Mouse (Mus musculus): ENCODE results near the gene Umodl1. TPM values are rescaled to one million over a fixed set of nuclear protein-coding genes. Genes with fewer than 3 reads are reported as not detected.

The Umodl1 gene
- polyA plus RNA-seq, 1 experiment from 2014 or later = 0.14 TPM

- no peak overlapping the region for H3K4me3 ChIP-seq (ENCODE audit: low read length)
- no peaks in the 10 kb centered on the region for H3K9me3 ChIP-seq (ENCODE audit: low read length)
- no peaks in the 10 kb centered on the region for H3K27me3 ChIP-seq (ENCODE audit: insufficient read depth, low read length)
- H3K36me3 ChIP-seq (ENCODE audit: insufficient read depth, low read length) = no peaks in the 10 kb centered on the region
- H3K27ac ChIP-seq (ENCODE audit: low read length) = no peak overlapping the region
- H3K4me2 ChIP-seq (replicated peaks; ENCODE audit: low read depth, low read length) = no peak overlapping the region
- ATAC-seq (ENCODE audit: low FRiP score, low TSS enrichment) = no peak
- H3K9ac ChIP-seq (replicated peaks; ENCODE audit: low read length) = no peak overlapping the region
- 46% methylated on average over 9 of the region's 9 CpGs for WGBS
- no peaks in the 10 kb centered on the region for H3K4me1 ChIP-seq (ENCODE audit: insufficient read depth, low read length)
Measured at GRCm38 (mm10) chr17:30938554-30938953, 15.9 kb upstream of the Umodl1 start.

- WGBS = 48% methylated on average over 1 of the region's 1 CpGs
- no peak for ATAC-seq (ENCODE audit: low FRiP score, low TSS enrichment)
Measured at GRCm38 (mm10) chr17:30948382-30948781, 6.1 kb upstream of the Umodl1 start.

GRCm38 (mm10) chr17:30950780-30951179 lies 3.7 kb upstream of the Umodl1 start:
- Histone ChIP-seq H3K27me3 (ENCODE audit: insufficient read depth, low read length) (no peaks in the 10 kb centered on the region), H3K4me1 (ENCODE audit: insufficient read depth, low read length) (no peaks in the 10 kb centered on the region), H3K4me3 (ENCODE audit: low read length) (no peak overlapping the region), H3K27ac (ENCODE audit: low read length) (no peak overlapping the region), H3K4me2 (replicated peaks; ENCODE audit: low read depth, low read length) (no peak overlapping the region), H3K9me3 (ENCODE audit: low read length) (no peaks in the 10 kb centered on the region), H3K9ac (replicated peaks; ENCODE audit: low read length) (no peak overlapping the region), H3K36me3 (ENCODE audit: insufficient read depth, low read length) (no peaks in the 10 kb centered on the region)
- WGBS = 2% methylated on average over 7 of the region's 7 CpGs
- no peak for ATAC-seq (ENCODE audit: low FRiP score, low TSS enrichment)

More at GRCm38 (mm10) chr17:30948382-30948781, 6.1 kb upstream of the Umodl1 start:
- Histone ChIP-seq H3K4me3 (ENCODE audit: low read length) (no peak overlapping the region), H3K4me2 (replicated peaks; ENCODE audit: low read depth, low read length) (no peak overlapping the region), H3K4me1 (ENCODE audit: insufficient read depth, low read length) (no peaks in the 10 kb centered on the region), H3K36me3 (ENCODE audit: insufficient read depth, low read length) (no peaks in the 10 kb centered on the region), H3K27ac (ENCODE audit: low read length) (no peak overlapping the region), H3K9ac (replicated peaks; ENCODE audit: low read length) (no peak overlapping the region), H3K27me3 (ENCODE audit: insufficient read depth, low read length) (no peaks in the 10 kb centered on the region), H3K9me3 (ENCODE audit: low read length) (no peaks in the 10 kb centered on the region)

GRCm38 (mm10) chr17:30951600-30951999 lies 2.8 kb upstream of the Umodl1 start:
- no peak overlapping the region for H3K27ac ChIP-seq (ENCODE audit: low read length)
- H3K27me3 ChIP-seq (ENCODE audit: insufficient read depth, low read length) = no peaks in the 10 kb centered on the region
- no peaks in the 10 kb centered on the region for H3K9me3 ChIP-seq (ENCODE audit: low read length)
- H3K4me1 ChIP-seq (ENCODE audit: insufficient read depth, low read length) = no peaks in the 10 kb centered on the region
- no peaks in the 10 kb centered on the region for H3K36me3 ChIP-seq (ENCODE audit: insufficient read depth, low read length)
- no peak overlapping the region for H3K4me2 ChIP-seq (replicated peaks; ENCODE audit: low read depth, low read length)
- 69% methylated on average over 8 of the region's 8 CpGs for WGBS
- ATAC-seq (ENCODE audit: low FRiP score, low TSS enrichment) = no peak
- no peak overlapping the region for H3K4me3 ChIP-seq (ENCODE audit: low read length)
- no peak overlapping the region for H3K9ac ChIP-seq (replicated peaks; ENCODE audit: low read length)

DNA sequence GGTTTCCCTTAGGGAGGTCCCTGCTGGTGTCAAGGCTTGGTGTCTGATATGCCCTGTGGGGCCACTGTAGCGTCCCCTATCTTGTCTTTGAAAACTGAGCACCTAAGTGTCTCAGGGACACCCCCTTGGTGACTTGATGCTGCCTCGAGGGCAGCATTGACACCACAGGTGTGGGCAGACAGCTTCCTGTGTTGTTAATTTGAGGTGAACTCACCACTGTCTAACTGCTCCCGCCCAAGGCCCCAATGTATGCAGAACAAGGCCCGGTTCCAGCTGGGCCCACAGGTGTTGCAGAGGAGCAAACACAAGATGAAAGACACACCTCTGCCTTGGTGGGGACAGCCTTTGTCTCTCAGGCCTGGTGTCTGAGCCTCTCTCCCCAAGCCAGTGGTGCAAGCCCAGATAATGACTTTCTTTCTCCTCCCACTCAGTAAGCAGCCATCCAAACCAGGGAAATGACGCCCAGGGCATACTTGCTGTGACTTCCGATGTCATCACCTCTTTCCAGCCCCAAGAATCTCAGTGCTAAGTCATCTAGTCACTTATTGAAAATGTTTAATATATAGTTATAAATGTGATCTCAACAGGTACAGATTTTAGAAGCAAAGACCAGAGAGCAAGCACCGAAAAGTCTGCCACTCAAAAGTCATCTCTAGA lies 7.6 kb downstream of the Umodl1 start:
- no peak overlapping the region for H3K4me2 ChIP-seq (replicated peaks; ENCODE audit: low read depth, low read length)
- H3K36me3 ChIP-seq (ENCODE audit: insufficient read depth, low read length) = no peaks in the 10 kb centered on the region
- WGBS = 47% methylated on average over 7 of the region's 7 CpGs
- no peaks in the 10 kb centered on the region for H3K27me3 ChIP-seq (ENCODE audit: insufficient read depth, low read length)
- no peak overlapping the region for H3K4me3 ChIP-seq (ENCODE audit: low read length)
- no peak for ATAC-seq (ENCODE audit: low FRiP score, low TSS enrichment)
- no peaks in the 10 kb centered on the region; the same call in 1 of the 2 replicates for H3K9me3 ChIP-seq (ENCODE audit: low read length)
- no peak overlapping the region for H3K27ac ChIP-seq (ENCODE audit: low read length)
- no peak overlapping the region for H3K9ac ChIP-seq (replicated peaks; ENCODE audit: low read length)
- 0 out of 2 replicates have a peak, but pooled peaks cover 2% of the 10 kb centered on the region for H3K4me1 ChIP-seq (ENCODE audit: insufficient read depth, low read length)

DNA sequence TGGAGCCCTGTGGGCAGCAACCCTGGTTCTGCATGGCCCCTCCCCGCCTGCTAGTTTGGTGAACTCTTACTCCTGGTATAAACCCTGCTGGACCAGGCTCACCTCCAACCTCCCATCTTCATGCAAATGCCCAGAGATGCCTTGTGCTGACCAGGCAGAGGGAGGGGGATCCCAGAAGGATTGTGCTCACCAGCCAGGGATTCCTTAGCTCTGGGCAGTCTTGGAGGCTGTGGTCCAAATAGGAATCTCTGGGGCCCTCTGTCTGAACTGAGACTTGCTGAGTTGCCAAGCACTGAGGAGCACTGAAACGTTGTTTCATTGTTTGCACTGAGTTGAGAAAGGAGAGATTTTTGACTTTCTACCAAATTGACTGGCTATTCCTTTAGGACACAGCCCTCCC lies 8.4 kb downstream of the Umodl1 start:
- Histone ChIP-seq H3K4me1 (ENCODE audit: insufficient read depth, low read length) (no peaks in the 10 kb centered on the region), H3K9ac (replicated peaks; ENCODE audit: low read length) (no peak overlapping the region), H3K4me2 (replicated peaks; ENCODE audit: low read depth, low read length) (no peak overlapping the region), H3K27me3 (ENCODE audit: insufficient read depth, low read length) (no peaks in the 10 kb centered on the region), H3K4me3 (ENCODE audit: low read length) (no peak overlapping the region), H3K27ac (ENCODE audit: low read length) (no peak overlapping the region), H3K9me3 (ENCODE audit: low read length) (no peaks in the 10 kb centered on the region; the same call in 1 of the 2 replicates), H3K36me3 (ENCODE audit: insufficient read depth, low read length) (no peaks in the 10 kb centered on the region)
- WGBS = 44% methylated on average over 2 of the region's 2 CpGs
- no peak for ATAC-seq (ENCODE audit: low FRiP score, low TSS enrichment)

DNA sequence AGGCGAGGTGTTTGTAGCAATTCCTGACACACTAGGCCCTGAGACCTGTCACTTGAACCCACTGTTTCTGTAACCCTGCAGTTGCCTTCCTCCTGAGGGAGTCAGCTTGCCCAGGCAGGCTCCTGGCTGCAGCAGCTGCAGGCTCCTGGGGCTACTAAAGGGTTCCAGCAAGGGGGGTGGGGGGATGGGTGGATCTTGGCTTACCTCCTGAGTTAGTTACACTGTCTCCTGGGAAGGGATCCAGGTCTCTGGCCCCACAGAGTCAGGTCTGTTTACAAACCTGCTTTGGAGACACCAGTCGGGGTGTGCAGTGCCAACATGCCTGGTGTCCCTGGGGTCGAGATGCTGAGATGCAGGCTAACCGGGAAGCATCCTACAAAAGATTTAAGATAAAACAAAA lies 15.5 kb downstream of the Umodl1 start:
- Histone ChIP-seq H3K36me3 (ENCODE audit: insufficient read depth, low read length) (no peaks in the 10 kb centered on the region), H3K4me3 (ENCODE audit: low read length) (no peak overlapping the region), H3K4me2 (replicated peaks; ENCODE audit: low read depth, low read length) (no peak overlapping the region), H3K9ac (replicated peaks; ENCODE audit: low read length) (no peak overlapping the region), H3K9me3 (ENCODE audit: low read length) (no peaks in the 10 kb centered on the region), H3K27ac (ENCODE audit: low read length) (no peak overlapping the region), H3K4me1 (ENCODE audit: insufficient read depth, low read length) (peaks cover 6% of the 10 kb centered on the region), H3K27me3 (ENCODE audit: insufficient read depth, low read length) (no peaks in the 10 kb centered on the region)
- 69% methylated on average over 4 of the region's 4 CpGs for WGBS
- ATAC-seq (ENCODE audit: low FRiP score, low TSS enrichment) = no peak

DNA sequence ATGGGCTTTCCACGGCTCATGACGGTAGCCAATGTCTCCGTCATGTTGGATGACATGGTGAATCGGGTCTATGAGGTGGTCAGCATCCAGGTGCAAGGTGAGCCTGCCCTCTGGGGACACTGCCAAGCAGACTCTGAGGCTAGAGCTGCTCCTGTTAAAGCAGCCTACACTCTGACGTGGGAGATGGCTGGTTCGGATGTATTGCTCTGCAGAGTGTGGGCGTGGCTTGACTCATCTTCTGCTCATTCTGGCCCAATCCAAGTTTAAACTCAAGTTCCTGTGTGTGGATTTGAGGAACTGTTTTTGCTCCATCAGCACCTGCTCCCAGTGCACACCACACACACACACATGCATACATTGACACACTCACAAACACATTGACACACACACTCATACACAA lies 17.4 kb downstream of the Umodl1 start:
- no peak for ATAC-seq (ENCODE audit: low FRiP score, low TSS enrichment)

DNA sequence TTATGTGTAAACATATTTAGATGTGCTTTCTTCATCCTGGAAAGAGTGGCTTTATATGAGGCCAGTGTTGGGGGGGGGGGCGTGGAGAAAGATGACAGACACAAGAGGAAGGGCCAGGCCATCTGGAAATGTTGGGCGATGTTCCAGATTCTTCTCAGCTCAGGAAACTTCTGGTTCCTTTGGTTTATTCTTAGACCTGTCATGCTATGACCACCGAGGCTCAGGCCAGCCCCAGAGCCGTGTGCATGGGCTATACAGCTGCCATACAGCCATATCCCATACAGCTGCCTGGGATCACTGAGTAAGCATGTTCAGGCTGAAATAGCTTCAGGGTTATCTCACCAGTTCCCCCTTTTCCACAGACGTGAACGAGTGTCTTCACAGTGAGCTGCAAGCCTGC lies 18.9 kb downstream of the Umodl1 start:
- no peak overlapping the region for H3K9ac ChIP-seq (replicated peaks; ENCODE audit: low read length)
- ATAC-seq (ENCODE audit: low FRiP score, low TSS enrichment) = peak; percentile 61
- H3K4me1 ChIP-seq (ENCODE audit: insufficient read depth, low read length) = peaks cover 6% of the 10 kb centered on the region
- H3K9me3 ChIP-seq (ENCODE audit: low read length) = no peaks in the 10 kb centered on the region
- H3K27me3 ChIP-seq (ENCODE audit: insufficient read depth, low read length) = no peaks in the 10 kb centered on the region
- H3K27ac ChIP-seq (ENCODE audit: low read length) = peak overlapping the region; percentile 49; the same call in 1 of the 2 replicates
- WGBS = 66% methylated on average over 6 of the region's 6 CpGs
- no peak overlapping the region for H3K4me2 ChIP-seq (replicated peaks; ENCODE audit: low read depth, low read length)
- no peaks in the 10 kb centered on the region for H3K36me3 ChIP-seq (ENCODE audit: insufficient read depth, low read length)
- no peak overlapping the region for H3K4me3 ChIP-seq (ENCODE audit: low read length)

More for the DNA sequence above, 17.4 kb downstream of the Umodl1 start:
- H3K27ac ChIP-seq (ENCODE audit: low read length) = no peak overlapping the region
- no peaks in the 10 kb centered on the region for H3K36me3 ChIP-seq (ENCODE audit: insufficient read depth, low read length)
- no peak overlapping the region for H3K9ac ChIP-seq (replicated peaks; ENCODE audit: low read length)
- no peak overlapping the region for H3K4me3 ChIP-seq (ENCODE audit: low read length)
- WGBS = 82% methylated on average over 7 of the region's 7 CpGs
- H3K9me3 ChIP-seq (ENCODE audit: low read length) = no peaks in the 10 kb centered on the region
- H3K4me2 ChIP-seq (replicated peaks; ENCODE audit: low read depth, low read length) = no peak overlapping the region
- peaks cover 6% of the 10 kb centered on the region for H3K4me1 ChIP-seq (ENCODE audit: insufficient read depth, low read length)
- no peaks in the 10 kb centered on the region for H3K27me3 ChIP-seq (ENCODE audit: insufficient read depth, low read length)

- 77% methylated on average over 2 of the region's 2 CpGs for WGBS
- no peak overlapping the region for H3K4me3 ChIP-seq (ENCODE audit: low read length)
- H3K4me2 ChIP-seq (replicated peaks; ENCODE audit: low read depth, low read length) = no peak overlapping the region
- ATAC-seq (ENCODE audit: low FRiP score, low TSS enrichment) = no peak
- no peaks in the 10 kb centered on the region for H3K27me3 ChIP-seq (ENCODE audit: insufficient read depth, low read length)
- H3K36me3 ChIP-seq (ENCODE audit: insufficient read depth, low read length) = no peaks in the 10 kb centered on the region
- H3K9ac ChIP-seq (replicated peaks; ENCODE audit: low read length) = no peak overlapping the region
- peaks cover 6% of the 10 kb centered on the region for H3K4me1 ChIP-seq (ENCODE audit: insufficient read depth, low read length)
- H3K27ac ChIP-seq (ENCODE audit: low read length) = no peak overlapping the region
- H3K9me3 ChIP-seq (ENCODE audit: low read length) = no peaks in the 10 kb centered on the region
Measured at GRCm38 (mm10) chr17:30977290-30977689, 22.9 kb downstream of the Umodl1 start.

Measured in kidney, embryonic 16.5 days (tissue).